Mouse (Mus musculus): ENCODE data around the gene Sugct.
"Not testable (repeated sequence)": the region's sequence is repeated elsewhere in the genome, so short reads cannot be mapped to it uniquely, and the experiment has no call there.

Sugct gene

GRCm38 (mm10) chr13:17606217-17606616, 89.1 kb downstream of the Sugct start:
- no peak for DNase-seq (ENCODE audit: extremely low spot score, low read depth, low spot score)

- no peak for DNase-seq (ENCODE audit: extremely low spot score, low read depth, low spot score)
Observed at GRCm38 (mm10) chr13:17604670-17605069, 90.7 kb downstream of the Sugct start.

- DNase-seq (ENCODE audit: extremely low spot score, low read depth, low spot score), result no peak
Observed at GRCm38 (mm10) chr13:17603756-17604155, 91.6 kb downstream of the Sugct start.

- DNase-seq (ENCODE audit: extremely low spot score, low read depth, low spot score), result no peak
Observed at GRCm38 (mm10) chr13:17585267-17585913, 110.0 kb downstream of the Sugct start.

- no peak for DNase-seq (ENCODE audit: extremely low spot score, low read depth, low spot score)
Observed at GRCm38 (mm10) chr13:17584804-17585203, 110.5 kb downstream of the Sugct start.

GRCm38 (mm10) chr13:17581684-17582083, 113.7 kb downstream of the Sugct start:
- DNase-seq (ENCODE audit: extremely low spot score, low read depth, low spot score), result no peak

GRCm38 (mm10) chr13:17559357-17559756, 136.0 kb downstream of the Sugct start:
- DNase-seq (ENCODE audit: extremely low spot score, low read depth, low spot score), result no peak

GRCm38 (mm10) chr13:17536341-17536740, 159.0 kb downstream of the Sugct start:
- DNase-seq (ENCODE audit: extremely low spot score, low read depth, low spot score), result no peak

GRCm38 (mm10) chr13:17534871-17535270, 160.5 kb downstream of the Sugct start:
- no peak for DNase-seq (ENCODE audit: extremely low spot score, low read depth, low spot score)

GRCm38 (mm10) chr13:17534469-17534868, 160.9 kb downstream of the Sugct start:
- no peak for DNase-seq (ENCODE audit: extremely low spot score, low read depth, low spot score)

GRCm38 (mm10) chr13:17511184-17511778, 184.1 kb downstream of the Sugct start:
- no peak for DNase-seq (ENCODE audit: extremely low spot score, low read depth, low spot score)

GRCm38 (mm10) chr13:17494936-17495335, 200.4 kb downstream of the Sugct start:
- DNase-seq (ENCODE audit: extremely low spot score, low read depth, low spot score), result no peak

GRCm38 (mm10) chr13:17494056-17494574, 201.2 kb downstream of the Sugct start:
- no peak for DNase-seq (ENCODE audit: extremely low spot score, low read depth, low spot score)

GRCm38 (mm10) chr13:17457981-17458380, 237.4 kb downstream of the Sugct start:
- not testable (repeated sequence) for DNase-seq (ENCODE audit: extremely low spot score, low read depth, low spot score)

GRCm38 (mm10) chr13:17432139-17432916, 263.0 kb downstream of the Sugct start:
- peak; percentile 31 for DNase-seq (ENCODE audit: extremely low spot score, low read depth, low spot score)

GRCm38 (mm10) chr13:17421875-17422274, 273.5 kb downstream of the Sugct start:
- DNase-seq (ENCODE audit: extremely low spot score, low read depth, low spot score), result no peak

- no peak for DNase-seq (ENCODE audit: extremely low spot score, low read depth, low spot score)
Observed at GRCm38 (mm10) chr13:17420557-17420956, 274.8 kb downstream of the Sugct start.

- DNase-seq (ENCODE audit: extremely low spot score, low read depth, low spot score), result no peak
Observed at GRCm38 (mm10) chr13:17342836-17343235, 352.5 kb downstream of the Sugct start.

- DNase-seq (ENCODE audit: extremely low spot score, low read depth, low spot score), result no peak
Observed at GRCm38 (mm10) chr13:17335885-17336540, 359.3 kb downstream of the Sugct start.

GRCm38 (mm10) chr13:17326863-17327262, 368.5 kb downstream of the Sugct start:
- DNase-seq (ENCODE audit: extremely low spot score, low read depth, low spot score), result no peak

- no peak for DNase-seq (ENCODE audit: extremely low spot score, low read depth, low spot score)
Observed at GRCm38 (mm10) chr13:17301590-17301989, 393.8 kb downstream of the Sugct start.
